Mouse (Mus musculus): ENCODE measurements around the gene 5031439G07Rik.
"Not testable (repeated sequence)": the region's sequence is repeated elsewhere in the genome, so short reads cannot be mapped to it uniquely, and the experiment has no call there.

5031439G07Rik gene

DNA sequence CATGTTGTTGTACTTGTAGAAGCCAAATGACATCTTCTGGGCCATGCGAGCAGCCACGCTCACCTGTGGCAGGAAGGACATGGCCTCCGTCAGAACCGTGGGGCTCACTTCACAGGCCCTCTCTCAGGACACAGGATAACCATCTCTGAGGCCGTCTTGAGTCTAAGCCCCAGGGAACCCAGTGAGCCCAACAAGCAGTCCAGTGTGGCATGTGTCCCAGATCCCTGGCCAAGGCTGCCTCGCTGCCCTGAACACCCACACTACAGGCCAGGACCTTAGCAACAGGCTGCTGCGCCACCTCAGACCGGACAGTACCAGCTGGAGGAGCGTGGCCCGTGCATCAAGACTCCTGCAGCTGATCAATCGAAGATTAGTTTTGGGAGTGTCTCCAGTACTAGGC lies 35.1 kb downstream of the 5031439G07Rik start:
- in situ Hi-C loops (cut with MboI): no loop called here

DNA sequence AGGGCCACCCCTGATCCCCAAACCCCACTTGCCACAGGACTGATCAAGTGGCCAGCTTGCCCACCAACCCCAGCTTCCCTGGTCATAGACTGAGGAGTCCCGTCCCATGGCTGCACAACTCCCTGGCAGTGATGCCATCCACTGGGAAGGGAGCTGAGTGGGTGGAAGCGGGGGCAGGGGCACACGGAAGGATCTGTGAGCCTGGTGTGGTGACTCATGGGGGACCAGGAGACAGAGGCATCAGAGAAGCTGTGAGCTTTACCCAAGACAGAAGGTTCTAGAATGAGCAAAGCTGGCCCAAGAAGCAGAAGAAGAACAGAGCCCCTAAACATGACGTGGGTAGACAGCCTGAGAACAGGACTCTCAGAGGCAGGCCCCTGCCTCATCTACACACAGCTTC lies 38.3 kb downstream of the 5031439G07Rik start:
- in situ Hi-C loops (cut with MboI): no loop called here

DNA sequence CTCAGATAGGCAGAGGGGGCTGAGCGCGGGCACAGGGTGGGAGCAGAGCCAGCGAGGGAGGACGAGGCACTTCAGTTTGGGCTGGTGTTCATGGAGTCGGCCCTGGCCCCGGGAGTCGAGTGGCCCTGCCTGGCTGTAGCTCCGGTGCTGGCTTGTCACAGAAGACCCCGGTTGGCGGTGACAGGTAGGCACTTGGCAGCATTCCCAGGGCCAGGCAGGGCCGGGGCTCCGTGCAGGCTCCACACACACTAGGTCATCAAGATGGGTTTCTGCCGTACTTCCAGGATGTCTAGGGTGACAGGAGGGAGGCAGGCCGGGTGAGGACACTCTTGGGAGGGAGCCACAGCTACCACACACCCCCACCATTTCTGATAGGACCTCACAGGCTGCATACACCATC lies 39.4 kb downstream of the 5031439G07Rik start:
- in situ Hi-C loops (cut with MboI): no loop called here

DNA sequence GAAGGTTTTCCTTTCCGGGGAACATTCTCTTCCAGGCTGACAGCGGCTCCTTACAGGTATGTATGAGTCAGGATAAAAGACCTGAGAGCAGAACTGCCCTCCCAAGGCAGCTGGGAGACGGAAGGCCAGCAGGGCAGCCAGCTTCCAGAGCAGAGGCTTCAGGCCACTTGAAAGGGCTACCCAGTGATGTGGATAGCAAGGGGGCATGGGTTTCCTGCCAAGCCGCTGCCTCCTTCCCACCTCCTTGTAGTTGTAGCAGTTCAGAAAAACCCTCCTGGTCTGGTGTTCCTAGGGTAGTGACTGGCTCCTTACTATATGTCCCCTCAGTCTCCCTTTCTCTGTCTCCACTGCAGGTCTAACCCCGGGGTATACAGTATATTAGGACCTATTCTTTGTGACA lies 44.0 kb downstream of the 5031439G07Rik start:
- in situ Hi-C loops (cut with MboI): no loop called here

DNA sequence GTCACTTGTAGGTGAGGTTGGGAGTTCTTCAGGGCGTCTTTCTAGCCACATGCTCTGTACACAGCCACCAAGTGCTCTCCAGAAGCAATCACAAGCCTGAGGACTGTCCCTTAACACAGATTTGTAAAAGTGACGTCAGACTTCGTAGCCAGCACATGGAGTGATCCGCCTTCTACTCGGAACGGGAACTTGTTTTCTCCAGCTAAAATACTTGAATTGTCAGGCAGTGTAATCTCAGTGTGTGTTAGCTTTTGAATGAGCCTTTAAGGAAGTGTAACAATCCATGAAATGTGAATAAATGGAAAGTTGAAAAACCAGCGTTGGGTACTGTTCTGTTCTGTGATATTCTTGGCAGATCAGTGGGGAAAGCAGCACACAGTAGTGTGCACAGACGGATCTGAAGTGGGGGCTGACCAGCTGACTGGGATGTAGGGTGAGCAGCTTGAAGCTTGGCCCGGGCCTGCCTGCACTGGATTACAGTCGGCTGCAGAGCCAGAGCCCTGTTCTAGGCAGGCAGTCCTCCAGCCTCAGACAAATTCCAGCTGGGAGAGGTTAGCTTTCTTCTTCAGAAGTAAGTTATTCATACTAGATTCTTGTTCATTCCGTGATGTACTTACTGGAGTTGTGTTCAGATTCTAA lies 45.6 kb downstream of the 5031439G07Rik start:
- in situ Hi-C loops (cut with MboI): no loop called here

DNA sequence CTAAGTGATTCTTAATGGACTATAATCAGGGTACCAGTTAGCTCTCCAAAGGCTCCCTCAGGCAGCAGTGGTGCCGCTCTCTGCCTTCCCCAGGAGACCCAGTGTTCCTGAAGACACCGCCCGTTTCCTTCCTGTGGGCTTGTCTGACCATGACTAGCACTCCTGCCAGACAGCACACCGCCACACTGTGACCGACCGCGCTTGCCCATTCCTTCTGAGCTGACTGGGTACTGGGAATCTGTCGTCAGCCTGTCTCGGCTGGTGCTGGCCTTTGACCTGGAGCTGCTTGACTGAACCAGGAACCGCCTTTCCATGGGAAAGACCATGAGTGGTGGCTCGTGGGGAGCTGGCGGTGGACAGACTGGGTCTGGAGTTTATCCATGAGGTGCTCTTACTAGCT lies 48.2 kb downstream of the 5031439G07Rik start:
- in situ Hi-C loops (cut with MboI): no loop called here

DNA sequence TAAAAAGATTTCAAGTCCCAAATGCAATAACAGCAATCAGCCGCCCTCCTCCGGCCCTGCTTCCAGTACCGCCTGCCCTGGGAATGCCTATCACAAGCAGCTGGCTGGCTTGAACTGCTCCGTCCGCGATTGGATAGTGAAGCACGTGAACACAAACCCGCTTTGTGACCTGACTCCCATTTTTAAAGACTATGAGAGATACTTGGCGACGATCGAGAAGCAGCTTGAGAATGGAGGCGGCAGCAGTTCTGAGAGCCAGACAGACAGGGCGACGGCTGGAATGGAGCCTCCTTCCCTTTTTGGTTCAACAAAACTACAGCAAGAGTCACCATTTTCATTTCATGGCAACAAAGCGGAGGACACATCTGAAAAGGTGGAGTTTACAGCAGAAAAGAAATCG lies 53.5 kb downstream of the 5031439G07Rik start:
- in situ Hi-C loops (cut with MboI): no loop called here

DNA sequence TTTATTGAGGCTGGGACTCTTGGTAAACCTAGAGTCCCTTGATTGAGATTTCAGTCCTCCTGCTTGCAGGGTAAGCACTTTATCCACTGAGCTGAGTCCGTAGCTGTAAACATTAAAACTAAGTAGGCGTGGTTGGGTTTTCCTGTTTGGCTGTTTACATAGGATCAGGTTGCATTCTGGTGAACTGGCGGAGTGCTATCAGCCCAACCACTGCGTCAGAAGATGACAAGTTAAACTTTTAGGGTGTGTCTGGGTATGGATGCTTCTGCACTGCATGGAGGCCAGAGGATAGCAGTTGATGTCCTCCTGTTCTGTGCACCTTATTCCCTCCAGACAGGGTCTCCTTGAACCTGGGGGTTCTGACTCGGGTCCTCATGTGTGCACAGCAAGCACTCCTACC lies 56.0 kb downstream of the 5031439G07Rik start:
- in situ Hi-C loops (cut with MboI): no loop called here

DNA sequence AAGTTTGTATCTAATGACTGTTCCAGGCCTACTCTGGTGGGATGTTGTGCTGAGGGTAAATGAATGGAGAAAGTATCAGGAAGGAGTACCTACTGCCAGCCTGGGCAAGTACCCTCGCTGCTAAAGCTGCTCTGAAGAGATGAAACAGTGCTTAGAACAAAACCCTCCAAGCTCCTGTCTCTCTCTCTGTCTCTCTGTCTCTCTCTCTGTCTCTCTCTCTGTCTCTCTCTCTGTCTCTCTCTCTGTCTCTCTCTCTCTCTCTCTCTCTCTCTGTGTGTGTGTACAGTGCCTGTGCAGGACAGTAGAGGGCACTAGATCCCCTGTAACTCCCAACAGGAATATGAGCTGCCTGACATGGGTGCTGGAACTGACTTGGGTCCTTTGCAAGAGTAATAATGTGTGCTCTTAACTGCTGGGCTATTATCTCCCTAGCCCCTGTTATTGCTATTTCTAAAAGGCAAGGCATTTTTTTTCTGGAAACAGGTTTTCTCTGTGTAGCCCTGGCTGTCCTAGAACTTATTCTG lies 62.8 kb downstream of the 5031439G07Rik start:
- in situ Hi-C loops (cut with MboI): no loop called here

DNA sequence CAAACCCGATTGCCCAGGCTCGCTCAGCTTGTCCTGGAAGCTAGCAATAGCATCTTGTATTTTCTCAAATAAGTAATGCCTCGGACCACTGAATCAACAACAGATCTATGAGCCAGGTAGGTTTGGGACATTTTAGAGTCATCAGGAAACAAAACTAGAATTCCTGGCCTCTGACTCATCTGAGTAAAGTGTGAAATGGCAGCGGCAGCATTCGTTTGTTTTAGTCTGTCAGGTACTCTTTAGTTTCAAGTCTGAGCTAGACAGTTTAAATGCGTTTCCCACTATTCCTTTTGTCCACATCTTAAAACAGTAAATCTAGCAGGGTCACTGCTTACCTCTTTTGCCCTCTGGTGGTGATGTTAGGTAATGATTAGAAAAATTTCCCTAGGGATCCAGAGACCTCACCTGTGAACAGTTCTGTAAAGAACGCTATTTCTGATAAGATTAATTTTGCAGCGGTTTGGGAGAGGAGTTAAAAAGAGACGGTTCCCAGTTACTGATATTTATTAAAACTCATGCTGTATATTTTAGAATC lies 63.5 kb downstream of the 5031439G07Rik start:
- in situ Hi-C loops (cut with MboI): no loop called here

DNA sequence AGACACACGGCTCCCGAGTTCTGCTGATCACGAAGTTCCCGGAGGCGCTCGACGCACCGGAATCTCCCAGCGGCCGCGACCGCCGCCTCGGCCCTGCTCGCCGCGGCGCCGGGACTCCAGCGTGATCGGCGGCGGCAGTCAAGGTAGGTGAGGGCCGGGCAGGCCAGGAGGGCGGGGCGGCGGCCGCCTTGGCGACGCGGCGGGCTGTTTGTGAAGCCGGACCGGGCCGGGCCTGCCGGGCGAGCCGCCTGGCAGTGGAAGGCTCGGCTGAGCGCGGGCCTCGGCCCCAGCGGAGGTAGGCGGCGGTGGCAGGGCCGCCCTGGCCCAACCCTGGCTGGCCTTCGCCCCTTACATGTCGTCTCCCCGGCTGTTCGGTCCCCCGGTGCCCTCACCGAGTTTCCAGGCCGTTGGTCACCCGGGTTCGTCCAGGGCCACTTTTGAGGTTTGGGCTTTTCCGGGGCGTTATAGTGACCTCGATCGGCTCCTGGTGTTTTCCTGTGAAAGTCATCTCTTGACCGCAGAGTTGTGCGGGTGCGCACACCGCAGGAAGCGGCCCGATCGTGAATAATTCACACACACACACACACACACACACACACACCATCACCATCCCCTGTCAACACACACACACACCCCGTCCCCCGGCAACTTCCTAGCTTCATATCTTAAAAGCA lies 64.7 kb downstream of the 5031439G07Rik start:
- in situ Hi-C loops (cut with MboI): no loop called here

DNA sequence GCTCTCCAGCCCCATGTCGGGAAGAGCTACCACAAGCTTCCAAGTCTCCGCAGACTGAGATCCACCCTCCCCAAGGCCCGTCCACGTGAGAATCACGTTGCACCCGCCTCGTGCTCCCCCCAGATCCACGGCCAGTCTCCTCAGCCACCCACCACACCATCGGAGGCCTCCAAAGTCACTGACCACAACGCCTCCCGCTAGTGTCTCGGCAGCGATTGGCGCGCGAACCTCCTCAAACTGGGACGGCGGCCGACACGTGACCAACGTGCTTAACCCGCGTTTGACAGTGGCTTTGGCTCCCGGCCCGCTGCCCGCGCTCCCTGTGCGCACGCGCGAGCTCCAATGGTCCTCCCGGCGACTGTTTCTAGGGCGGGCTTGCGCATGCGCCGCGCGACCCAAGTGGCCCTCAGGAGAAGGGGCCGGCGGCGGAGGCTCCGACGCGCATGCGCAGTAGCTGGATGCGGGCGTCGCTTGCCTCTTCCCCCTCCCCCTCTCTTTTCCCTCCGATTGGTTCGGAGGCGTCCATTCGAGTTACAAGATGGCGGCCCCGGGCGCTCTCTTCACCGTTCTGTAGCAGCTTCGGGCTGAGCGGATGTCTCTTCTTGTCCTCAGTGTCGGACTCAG lies 65.4 kb downstream of the 5031439G07Rik start, which contains the start of gene Nup50:
Nup50 (plus strand) TSS at position 528 of the 624 bp plus-strand sequence.
- in situ Hi-C loops (cut with MboI): no loop called here

DNA sequence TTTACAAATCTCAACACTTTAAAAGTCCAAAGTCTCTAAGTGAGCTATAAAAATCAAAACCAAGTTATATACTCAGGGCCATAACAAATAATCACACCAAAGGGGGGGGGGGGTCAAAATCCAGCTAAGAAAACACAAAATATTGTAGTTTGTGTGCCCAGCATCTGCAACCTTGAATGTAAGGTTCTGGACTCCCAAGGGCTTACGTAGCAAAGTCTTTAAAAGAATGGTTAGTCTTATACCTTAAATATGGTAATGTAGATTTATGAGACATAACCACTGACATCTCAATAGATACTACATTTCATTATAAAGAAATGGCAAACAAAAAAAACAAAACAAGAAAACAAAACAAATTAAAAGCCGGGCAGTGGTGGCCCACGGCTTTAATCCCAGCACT lies 68.4 kb downstream of the 5031439G07Rik start, which contains the start of gene Gm29666:
Gm29666 (minus strand) TSS at position 101 of the 400 bp plus-strand sequence.
- in situ Hi-C loops (cut with MboI): no loop called here

DNA sequence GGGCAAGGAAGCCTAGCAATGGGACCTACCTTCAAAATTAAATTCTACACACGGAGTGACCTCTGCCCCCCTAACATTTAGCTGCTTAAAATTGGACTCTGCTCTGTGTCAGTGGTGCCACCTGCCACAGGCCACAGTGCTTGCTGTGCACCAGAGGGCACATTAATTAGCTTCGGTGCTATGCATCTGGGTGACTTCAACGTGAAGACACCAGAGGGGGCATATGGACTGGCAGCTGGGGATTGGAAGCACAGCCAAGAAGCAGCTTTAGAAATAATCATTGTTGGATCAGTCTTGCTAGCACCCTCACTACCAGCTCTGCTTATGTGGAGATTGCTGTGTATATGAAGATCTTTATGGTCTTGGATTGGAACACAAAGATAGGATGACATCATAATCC lies 75.2 kb downstream of the 5031439G07Rik start:
- in situ Hi-C loops (cut with MboI): no loop called here

DNA sequence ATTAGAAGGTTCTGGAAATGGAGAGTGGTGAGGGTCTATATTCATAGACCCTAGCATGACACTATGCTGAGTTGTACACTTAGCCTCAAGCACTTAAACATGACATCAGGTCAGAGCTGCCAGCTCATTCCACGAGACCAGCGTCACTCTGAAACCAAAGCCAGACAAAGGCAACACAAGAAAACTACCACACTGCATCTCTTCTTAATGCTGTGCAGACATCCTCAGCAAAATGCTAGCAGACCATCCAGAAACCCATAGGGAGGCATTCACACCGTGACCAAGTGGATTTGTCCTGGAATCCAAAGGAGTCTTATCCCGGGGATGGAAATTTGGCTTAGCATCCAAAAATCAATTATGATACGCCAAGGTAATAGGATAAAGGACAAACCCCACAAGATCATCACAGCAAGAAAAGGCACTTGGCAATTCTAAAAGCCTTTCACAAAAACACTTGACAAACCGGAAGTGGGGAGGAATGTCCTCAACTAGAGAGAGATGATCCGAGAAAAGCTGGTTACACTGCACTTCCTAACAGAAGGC lies 84.4 kb downstream of the 5031439G07Rik start:
- in situ Hi-C loops (cut with MboI): no loop called here

DNA sequence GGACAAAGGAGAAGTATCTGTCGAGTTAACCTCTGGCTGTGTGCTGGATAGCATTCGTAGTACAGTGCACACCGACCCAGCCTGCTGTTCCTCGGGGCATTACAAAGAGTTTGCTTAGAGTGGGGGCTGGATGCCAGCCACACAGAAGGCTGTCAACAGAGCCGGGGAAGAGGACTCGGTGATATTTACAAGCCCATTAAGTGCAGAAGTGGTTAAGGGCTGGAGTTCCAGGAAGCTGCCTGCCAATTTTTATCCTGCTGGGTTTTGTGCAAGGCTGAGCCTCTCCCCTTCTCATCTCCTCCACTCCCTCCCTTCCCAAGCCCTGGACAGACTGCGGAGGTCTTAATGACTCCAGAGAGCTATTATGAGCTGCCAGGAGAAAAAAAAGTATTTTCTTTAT lies 90.3 kb downstream of the 5031439G07Rik start:
- in situ Hi-C loops (cut with MboI): no loop called here

DNA sequence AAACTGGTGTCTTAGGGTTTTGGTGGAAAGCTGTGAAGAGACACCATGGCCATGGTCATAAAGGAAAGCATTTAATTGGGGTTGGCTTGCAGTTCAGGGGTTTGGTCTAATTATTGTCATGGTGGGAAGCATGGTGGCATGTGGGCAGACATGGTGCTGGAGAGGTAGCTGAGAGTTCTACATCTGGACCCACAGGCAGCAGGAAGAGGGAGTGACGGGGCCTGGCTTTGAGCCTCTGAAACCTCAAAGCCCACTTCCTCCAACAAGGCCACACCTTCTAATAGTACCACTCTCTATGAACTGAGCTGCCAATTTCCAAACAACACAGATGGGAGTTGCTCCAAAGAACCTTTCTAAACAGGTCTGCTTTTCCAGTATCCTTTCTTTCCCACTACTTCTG lies 91.7 kb downstream of the 5031439G07Rik start:
- in situ Hi-C loops (cut with MboI): no loop called here

DNA sequence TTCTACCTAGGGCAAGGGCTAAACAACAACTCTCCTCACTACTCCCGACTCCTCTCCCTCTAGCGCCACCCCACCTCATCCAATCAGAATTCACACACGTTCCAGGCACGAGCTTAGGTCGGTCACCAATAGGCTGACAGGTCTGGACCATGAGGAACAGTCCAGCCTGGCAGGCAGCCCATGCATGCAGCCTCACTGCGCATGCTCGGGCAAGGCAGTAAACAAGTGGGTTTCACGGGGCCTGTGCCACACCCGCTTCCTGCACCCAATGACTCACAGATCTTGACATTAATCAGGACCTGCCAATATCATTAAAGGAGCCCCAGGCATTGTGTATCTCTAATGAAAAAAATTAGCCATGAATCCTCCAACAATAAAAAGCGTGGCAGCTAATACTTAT lies 92.1 kb downstream of the 5031439G07Rik start:
- in situ Hi-C loops (cut with MboI): not testable (repeated sequence)

Data from mature B cell (primary cell).